Mouse (Mus musculus) MEL (cell line): ENCODE measurements around the gene Mcub. TPM values are rescaled to one million over a fixed set of nuclear protein-coding genes. Genes with fewer than 3 reads are reported as not detected.

Experiments
- DNase-seq: peaks from one replicate; pipeline ENCODE4 v3.0.0; 2011; ENCODE audit warnings: low read depth, low spot score
- H3K27ac ChIP-seq: 2 replicates; pipeline ENCODE4 v1.5.1; 2012; ENCODE audit warnings: low read depth, mild to moderate bottlenecking, control low read depth, low read length, moderate library complexity; ENCODE audit not compliant: control insufficient read depth
- H3K27me3 ChIP-seq, 2 experiments: fragments of 150-350 bp in 1 of 2; sonication (generic) in 1 of 2; 2 replicates each; pipeline ENCODE4 v1.6.1; 2012; ENCODE audit warnings: low read length in 2 of 2, mild to moderate bottlenecking in 2 of 2, improper control_type of control experiment in 1 of 2, moderate library complexity in 1 of 2; ENCODE audit not compliant: insufficient read depth in 2 of 2, control insufficient read depth in 1 of 2
- H3K36me3 ChIP-seq, 2 experiments: 2 replicates each; pipeline ENCODE4 v1.6.1; 2012 to 2014; ENCODE audit warnings: low read length in 2 of 2, improper control_type of control experiment in 1 of 2, inconsistent platforms in 1 of 2, mild to moderate bottlenecking in 1 of 2; ENCODE audit not compliant: insufficient read depth in 2 of 2, control insufficient read depth in 1 of 2
- H3K4me1 ChIP-seq, 2 experiments: fragments of 150-350 bp in 1 of 2; sonication (generic) in 1 of 2; 2 replicates each; pipeline ENCODE4 v1.6.1; 2012; ENCODE audit warnings: low read length in 2 of 2, improper control_type of control experiment in 1 of 2, mild to moderate bottlenecking in 1 of 2; ENCODE audit not compliant: insufficient read depth in 2 of 2, control insufficient read depth in 1 of 2
- H3K4me3 ChIP-seq, 2 experiments: fragments of 150-350 bp in 1 of 2; sonication (generic) in 1 of 2; 2 replicates each; pipeline ENCODE4 v1.5.1; 2012; ENCODE audit warnings: low read depth in 2 of 2, low read length in 2 of 2, mild to moderate bottlenecking in 2 of 2, moderate library complexity in 2 of 2, control low read depth in 1 of 2, improper control_type of control experiment in 1 of 2; ENCODE audit not compliant: control insufficient read depth in 1 of 2, insufficient read depth in 1 of 2
- H3K79me2 ChIP-seq: 2 replicates; pipeline ENCODE4 v1.6.1; 2012; ENCODE audit warnings: mild to moderate bottlenecking, low read length, moderate library complexity; ENCODE audit not compliant: control insufficient read depth, poor library complexity, insufficient read depth
- H3K9ac ChIP-seq: 2 replicates; pipeline ENCODE4 v1.6.1; 2012; ENCODE audit warnings: low read depth, mild to moderate bottlenecking, control low read depth, low read length, moderate library complexity; ENCODE audit not compliant: control insufficient read depth, poor library complexity, severe bottlenecking
- H3K9me3 ChIP-seq: fragments of 150-350 bp; sonication (generic); replicated peaks from 2 replicates; pipeline ENCODE4 v1.6.1; 2012; ENCODE audit warnings: mild to moderate bottlenecking, low read length, improper control_type of control experiment, moderate library complexity; ENCODE audit not compliant: insufficient read depth
- CHD2 ChIP-seq: IDR thresholded peaks from 2 replicates; pipeline ENCODE4 v1.6.1; 2011; ENCODE audit warnings: low read length, improper control_type of control experiment
- CTCF ChIP-seq, 3 experiments: IDR thresholded peaks in 2 of 3; conservative IDR thresholded peaks in 1 of 3; 2 replicates each; pipeline ENCODE4 v1.5.1; 2011 to 2012; ENCODE audit warnings: low read length in 3 of 3, low read depth in 2 of 3, mild to moderate bottlenecking in 2 of 3, improper control_type of control experiment in 1 of 3, inconsistent platforms in 1 of 3, mixed read lengths in 1 of 3, moderate library complexity in 1 of 3; ENCODE audit not compliant: control insufficient read depth in 1 of 3, insufficient read depth in 1 of 3, poor library complexity in 1 of 3, severe bottlenecking in 1 of 3
- JUND ChIP-seq: IDR thresholded peaks from 2 replicates; pipeline ENCODE4 v1.6.1; 2011; ENCODE audit warnings: low read depth, mild to moderate bottlenecking, improper control_type of control experiment, low read length
- TBP ChIP-seq: IDR thresholded peaks from 2 replicates; pipeline ENCODE4 v1.8.0; 2011; ENCODE audit warnings: low read depth, low read length, improper control_type of control experiment
- ZMIZ1 ChIP-seq: IDR thresholded peaks from 2 replicates; pipeline ENCODE4 v1.6.1; 2012; ENCODE audit warnings: low read depth, mild to moderate bottlenecking, inconsistent platforms, low read length, improper control_type of control experiment, moderate library complexity
- polyA plus RNA-seq, 2 experiments: library from polyadenylated mRNA; stranded (reverse) in 1 of 2; unstranded in 1 of 2; fragments of >175 nt in 1 of 2; fragments of >200 nt in 1 of 2; gene quantifications; 2 replicates each; pipeline versions ENCODE4 v1.2.1 to v1.2.4; 2012; ENCODE audit warnings: low replicate concordance in 2 of 2, low read depth in 1 of 2; ENCODE audit not compliant: insufficient read length in 2 of 2, insufficient read depth in 1 of 2, missing spikeins in 1 of 2
- total RNA-seq: library from RNA; depleted of rRNA; stranded (reverse); fragments of 300-350 nt; gene quantifications from 2 replicates; pipeline ENCODE4 v1.2.3, GENCODE M21; 2012; rRNA removed

Gene Mcub
- total and polyA plus RNA-seq, 3 experiments: not detected

GRCm38 (mm10) chr3:129877327-129877726, 92.7 kb downstream of the Mcub start:
- DNase-seq: no peak
- Histone ChIP-seq H3K9ac (no peak overlapping the region; the same call in 1 of the 2 replicates), H3K36me3 (peaks cover 0 to 20% of the 10 kb centered on the region in 2 experiments; a peak in 3 of 4 replicates), H3K79me2 (peaks cover 30% of the 10 kb centered on the region), H3K27me3 (no peaks in the 10 kb centered on the region), H3K4me1 (peaks cover 11 to 35% of the 10 kb centered on the region in 2 experiments), H3K27ac (no peak overlapping the region), H3K4me3 (peak overlapping the region in 1 of 2 experiments; percentile 33; a peak in 1 of 4 replicates), H3K9me3 (no peaks in the 10 kb centered on the region)
- TF ChIP-seq TBP (no peak), ZMIZ1 (no peak), CTCF (IDR thresholded peaks at IDR 0.05 in 2 of 3, conservative IDR thresholded peaks at IDR 0.05 in 1 of 3; ENCODE audit: control insufficient read depth in 1 of 3, insufficient read depth in 1 of 3, low read depth in 2 of 3, low read length in 3 of 3, poor library complexity in 1 of 3, severe bottlenecking in 1 of 3) (no peak), JUND (no peak), CHD2 (no peak)

Other genes starting within 250 kb of the Mcub start
- 1.5 and 1.8 TPM in 2 replicates for gene Egf, start 214.9 kb downstream of the Mcub start, total RNA-seq
- 1 to 10 TPM in 1 of 2 experiments, not detected in 1; 3.1 TPM for gene Egf, start 214.9 kb downstream of the Mcub start, polyA plus RNA-seq
- not detected in 2 replicates for gene Lrit3, start 166.2 kb downstream of the Mcub start, total RNA-seq
- not detected for gene Lrit3, start 166.2 kb downstream of the Mcub start, polyA plus RNA-seq
- gene Rrh, start 147.6 kb downstream of the Mcub start, total RNA-seq: 0.19 TPM in 1 of 2 replicates, not detected in the other
- under 1 TPM in 1 of 2 experiments, not detected in 1; 0.11 TPM for gene Rrh, start 147.6 kb downstream of the Mcub start, polyA plus RNA-seq
- gene Gar1, start 138.8 kb downstream of the Mcub start, total RNA-seq: 87.1 and 97.3 TPM in 2 replicates
- gene Gar1, start 138.8 kb downstream of the Mcub start, polyA plus RNA-seq: 100 to 1,000 TPM; 461 to 473 TPM
- not detected in 2 replicates for gene Cfi, start 134.3 kb downstream of the Mcub start, total RNA-seq
- under 1 TPM in 1 of 2 experiments, not detected in 1; 0.06 TPM for gene Cfi, start 134.3 kb downstream of the Mcub start, polyA plus RNA-seq
- 93.5 and 101 TPM in 2 replicates for gene Pla2g12a, start 91.6 kb downstream of the Mcub start, total RNA-seq
- 100 to 1,000 TPM in 1 of 2 experiments, 10 to 100 TPM in 1; 89.8 to 251 TPM for gene Pla2g12a, start 91.6 kb downstream of the Mcub start, polyA plus RNA-seq
- 8.7 and 9.3 TPM in 2 replicates for gene Casp6, start 68.8 kb downstream of the Mcub start, total RNA-seq
- 10 to 100 TPM in 1 of 2 experiments, not detected in 1; 34.2 TPM for gene Casp6, start 68.8 kb downstream of the Mcub start, polyA plus RNA-seq
- 18.6 and 29.2 TPM in 2 replicates for gene Sec24b, start 91.3 kb upstream of the Mcub start, total RNA-seq
- gene Sec24b, start 91.3 kb upstream of the Mcub start, polyA plus RNA-seq: 10 to 100 TPM; 54.4 to 56.3 TPM
- not detected in 2 replicates for gene Col25a1, start 161.3 kb upstream of the Mcub start, total RNA-seq
- gene Col25a1, start 161.3 kb upstream of the Mcub start, polyA plus RNA-seq: not detected